Mouse (Mus musculus) cortical plate, adult 2 months (tissue): Measurements from ENCODE around the gene Mmrn2. TPM values are rescaled to one million over a fixed set of nuclear protein-coding genes. Genes with fewer than 3 reads are reported as not detected.
A peak's percentile ranks its signal among the peaks of the same experiment; 100 is the strongest.
"Not testable (repeated sequence)": the region's sequence is repeated elsewhere in the genome, so short reads cannot be mapped to it uniquely, and the experiment has no call there.

ENCODE experiments used
- H3K27ac ChIP-seq: fragments of 200-500 bp; 2 replicates; pipeline ENCODE4 v1.5.1; 2012; ENCODE audit warnings: low read length, control low read depth, inconsistent platforms; ENCODE audit not compliant: insufficient read depth
- H3K4me1 ChIP-seq: fragments of 200-500 bp; 2 replicates; pipeline ENCODE4 v1.6.1; 2011; ENCODE audit warnings: low read length; ENCODE audit not compliant: control insufficient read depth, insufficient read depth
- H3K4me3 ChIP-seq: fragments of 200-500 bp; 2 replicates; pipeline ENCODE4 v1.5.1; 2011; ENCODE audit warnings: mild to moderate bottlenecking, low read length, control low read depth; ENCODE audit not compliant: insufficient read depth
- CTCF ChIP-seq: fragments of 200-500 bp; IDR thresholded peaks from 2 replicates; pipeline ENCODE4 v1.5.1; 2011; ENCODE audit warnings: mild to moderate bottlenecking, control low read depth, low read length; ENCODE audit not compliant: insufficient read depth; ENCODE audit errors: extremely low read depth
- POLR2A ChIP-seq: fragments of 200-500 bp; IDR thresholded peaks from 2 replicates; pipeline ENCODE4 v1.6.1; 2011; ENCODE audit warnings: mild to moderate bottlenecking, low read length, control low read depth; ENCODE audit not compliant: insufficient read depth; ENCODE audit errors: extremely low read depth
- polyA plus RNA-seq: library from polyadenylated mRNA; depleted of rRNA; stranded (reverse); fragments of >200 nt; gene quantifications from 2 replicates; pipeline ENCODE4 v1.2.3, GENCODE M21; 2012

Mmrn2 gene
- polyA plus RNA-seq, 1 experiment = 3.2 TPM

DNA sequence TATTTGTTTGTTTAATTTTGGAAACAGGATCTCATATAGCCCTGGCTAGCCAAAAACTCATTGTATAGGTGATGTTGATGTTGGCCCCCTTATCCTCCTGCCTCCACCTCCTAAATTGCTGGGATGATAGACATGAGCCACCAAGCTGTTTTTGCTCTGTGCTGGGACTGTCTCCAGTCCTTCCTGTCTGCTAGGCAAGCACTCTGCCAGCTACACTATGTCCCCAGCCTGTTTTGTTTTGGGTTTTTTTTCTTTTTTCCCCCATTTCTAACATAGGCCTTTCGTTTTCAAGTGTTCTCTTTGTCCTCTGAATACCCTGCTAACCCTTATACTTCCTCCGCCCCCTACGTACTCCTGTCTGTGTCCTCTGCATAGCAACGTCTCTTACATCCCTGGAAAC, 18.0 kb downstream of the Mmrn2 start:
- Histone ChIP-seq H3K4me3 (no peak overlapping the region), H3K27ac (no peak overlapping the region), H3K4me1 (no peaks in the 10 kb centered on the region)
- no peak for TF ChIP-seq POLR2A
- no peak for TF ChIP-seq CTCF

DNA sequence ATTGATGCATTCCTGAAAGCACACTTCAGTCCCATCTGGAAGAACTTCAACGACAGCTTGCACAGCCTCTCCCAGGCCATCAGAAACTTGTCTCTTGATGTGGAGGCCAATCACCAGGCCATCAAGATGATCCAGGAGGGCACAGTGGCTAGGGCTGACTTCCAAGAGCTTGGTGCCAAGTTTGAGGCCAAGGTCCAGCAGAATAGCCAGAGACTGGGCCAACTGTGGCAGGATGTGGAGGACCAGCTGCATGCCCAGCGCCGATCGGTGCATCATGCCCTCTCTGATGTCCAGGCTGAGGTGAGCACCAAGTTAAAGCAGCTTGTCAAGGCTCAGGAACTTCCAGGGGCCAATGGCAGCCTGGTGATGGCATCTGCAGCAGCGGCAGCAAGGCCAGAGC, 22.6 kb downstream of the Mmrn2 start:
- Histone ChIP-seq H3K27ac (no peak overlapping the region), H3K4me1 (no peaks in the 10 kb centered on the region), H3K4me3 (no peak overlapping the region)
- TF ChIP-seq CTCF (no peak), POLR2A (no peak)

DNA sequence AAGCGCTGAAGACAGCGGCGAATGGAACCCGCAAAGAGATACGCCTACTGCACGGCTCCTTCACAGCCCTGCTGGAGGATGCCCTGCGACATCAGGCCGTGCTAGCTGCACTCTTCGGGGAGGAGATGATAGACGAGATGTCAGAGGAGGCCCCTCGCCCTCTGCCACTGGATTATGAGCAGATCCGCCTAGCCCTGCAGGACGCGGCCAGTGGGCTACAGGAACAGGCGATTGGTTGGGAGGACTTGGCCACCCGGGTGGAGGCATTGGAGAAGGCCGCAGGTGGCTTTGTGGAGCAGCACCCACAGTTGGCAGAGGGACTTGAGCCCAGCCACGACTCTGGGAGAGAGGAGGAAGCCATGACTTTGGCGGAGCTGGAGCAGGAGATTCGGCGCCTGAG, 23.6 kb downstream of the Mmrn2 start:
- no peaks in the 10 kb centered on the region for H3K4me1 ChIP-seq
- no peak overlapping the region for H3K4me3 ChIP-seq
- no peak overlapping the region for H3K27ac ChIP-seq
- TF ChIP-seq CTCF (no peak), POLR2A (no peak)

DNA sequence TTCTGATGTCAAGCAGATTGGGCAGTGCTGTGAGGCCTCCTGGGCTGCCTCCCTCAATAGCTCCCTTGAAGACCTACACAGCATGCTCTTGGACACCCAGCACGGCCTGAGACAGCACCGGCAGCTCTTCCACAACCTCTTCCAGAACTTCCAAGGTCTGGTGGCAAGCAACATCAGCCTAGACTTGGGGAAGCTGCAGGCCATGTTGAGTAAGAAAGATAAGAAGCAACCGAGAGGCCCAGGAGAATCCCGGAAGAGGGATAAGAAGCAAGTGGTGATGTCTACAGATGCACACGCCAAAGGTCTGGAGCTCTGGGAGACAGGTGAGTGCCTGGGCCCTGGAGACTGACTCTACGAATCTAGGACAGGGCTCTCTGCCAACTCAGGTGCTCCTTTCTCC, 24.0 kb downstream of the Mmrn2 start:
- TF ChIP-seq POLR2A = no peak
- no peak for TF ChIP-seq CTCF
- no peak overlapping the region for H3K4me3 ChIP-seq

DNA sequence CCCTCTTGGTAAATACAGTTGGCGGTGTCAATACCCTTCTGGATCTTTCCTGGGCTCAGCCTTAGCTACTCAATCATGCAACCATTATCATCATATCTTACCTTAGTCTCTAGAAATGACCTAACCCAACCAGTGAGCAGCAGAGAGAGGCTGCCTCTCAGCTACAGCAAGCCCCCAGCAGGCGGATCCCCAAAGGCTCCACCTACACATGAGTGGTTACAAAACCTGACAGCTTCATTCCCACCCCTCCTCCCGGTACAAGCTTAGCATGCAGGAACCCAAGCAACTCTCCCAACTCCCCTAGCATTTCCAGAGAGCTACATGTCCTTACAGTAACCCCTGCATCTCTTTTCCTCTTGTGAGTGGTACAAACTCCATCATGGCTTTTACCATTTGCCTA, 24.8 kb downstream of the Mmrn2 start:
- Histone ChIP-seq H3K4me3 (no peak overlapping the region), H3K4me1 (no peaks in the 10 kb centered on the region), H3K27ac (no peak overlapping the region)
- TF ChIP-seq CTCF (no peak), POLR2A (no peak)

More for the DNA sequence above, 24.0 kb downstream of the Mmrn2 start:
- H3K4me1 ChIP-seq = no peaks in the 10 kb centered on the region
- no peak overlapping the region for H3K27ac ChIP-seq

DNA sequence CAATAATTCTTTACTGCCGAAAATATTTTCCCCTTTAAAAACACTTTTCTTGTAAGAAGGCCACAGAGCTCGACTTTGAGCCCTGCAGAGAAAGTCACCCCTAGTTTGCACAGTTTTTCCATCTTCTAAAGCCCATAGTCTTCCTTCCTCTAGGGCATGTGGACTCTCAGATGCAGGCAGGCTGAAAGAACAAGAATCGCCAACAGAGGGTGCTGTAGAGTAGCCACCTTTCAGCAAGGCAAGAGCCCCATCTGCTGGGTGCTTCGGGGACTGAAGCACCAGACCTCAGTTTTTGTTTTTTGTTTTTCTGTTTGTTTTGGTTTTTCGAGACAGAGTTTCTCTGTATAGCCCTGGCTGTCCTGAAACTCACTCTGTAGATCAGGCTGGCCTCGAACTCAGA, 25.9 kb downstream of the Mmrn2 start:
- no peak for TF ChIP-seq POLR2A
- peak; percentile 99 for TF ChIP-seq CTCF
- no peak overlapping the region for H3K4me3 ChIP-seq
- no peaks in the 10 kb centered on the region for H3K4me1 ChIP-seq
- H3K27ac ChIP-seq = no peak overlapping the region

DNA sequence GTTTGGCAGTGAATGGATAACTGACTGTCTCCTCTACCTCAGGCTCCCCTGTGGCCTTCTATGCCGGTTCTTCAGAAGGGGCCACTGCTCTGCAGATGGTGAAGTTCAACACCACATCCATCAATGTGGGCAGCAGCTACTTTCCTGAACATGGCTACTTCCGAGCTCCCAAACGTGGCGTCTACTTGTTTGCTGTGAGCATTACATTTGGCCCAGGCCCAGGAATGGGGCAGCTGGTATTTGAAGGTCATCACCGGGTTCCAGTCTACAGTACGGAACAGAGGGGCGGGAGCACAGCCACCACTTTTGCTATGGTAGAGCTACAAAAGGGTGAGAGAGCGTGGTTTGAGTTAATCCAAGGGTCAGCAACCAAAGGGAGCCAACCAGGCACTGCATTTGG, 27.6 kb downstream of the Mmrn2 start:
- Histone ChIP-seq H3K4me1 (no peaks in the 10 kb centered on the region), H3K4me3 (no peak overlapping the region), H3K27ac (no peak overlapping the region)
- TF ChIP-seq CTCF (no peak), POLR2A (no peak)

DNA sequence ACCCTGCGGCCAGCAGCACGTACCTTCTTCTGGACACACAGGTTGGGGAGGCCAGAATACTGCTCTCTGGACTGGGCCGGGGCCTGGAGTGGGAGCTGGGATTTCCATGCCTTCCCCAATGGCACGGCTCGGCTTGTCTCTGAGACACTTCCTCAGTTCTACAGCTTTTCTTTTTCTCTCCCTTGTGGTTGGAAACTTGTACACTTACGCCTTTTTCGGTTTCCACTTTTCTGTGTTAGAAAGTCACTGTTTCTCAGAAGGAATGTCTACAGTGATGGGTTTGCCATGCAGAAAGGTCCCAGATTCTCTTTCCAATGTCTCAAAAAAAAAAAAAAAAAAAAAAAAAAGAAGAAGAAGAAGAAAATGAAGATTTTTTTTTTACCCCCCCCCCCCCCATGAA, 28.2 kb downstream of the Mmrn2 start:
- H3K4me3 ChIP-seq = no peak overlapping the region
- TF ChIP-seq CTCF (no peak), POLR2A (no peak)
- no peaks in the 10 kb centered on the region for H3K4me1 ChIP-seq
- H3K27ac ChIP-seq = no peak overlapping the region

DNA sequence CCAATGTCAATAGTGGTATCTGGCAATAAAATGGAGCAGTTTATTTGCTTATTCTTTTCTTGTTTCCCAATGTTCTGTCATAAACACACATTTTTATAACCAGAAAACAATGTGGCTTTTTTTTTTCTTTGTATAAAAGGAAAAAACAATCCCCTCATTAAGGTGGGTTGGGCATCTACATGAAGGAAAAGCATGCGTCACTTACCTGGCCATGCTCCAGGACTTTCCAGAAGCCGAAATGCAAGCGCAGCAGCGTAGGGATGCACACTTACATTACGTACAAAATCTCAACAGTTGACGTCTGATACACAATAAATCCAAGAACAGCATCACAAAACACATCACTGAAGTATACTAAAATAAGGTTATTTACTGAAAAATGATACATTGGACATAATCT, 35.5 kb downstream of the Mmrn2 start:
- Histone ChIP-seq H3K4me1 (no peaks in the 10 kb centered on the region), H3K27ac (no peak overlapping the region), H3K4me3 (no peak overlapping the region)
- no peak for TF ChIP-seq POLR2A
- no peak for TF ChIP-seq CTCF

DNA sequence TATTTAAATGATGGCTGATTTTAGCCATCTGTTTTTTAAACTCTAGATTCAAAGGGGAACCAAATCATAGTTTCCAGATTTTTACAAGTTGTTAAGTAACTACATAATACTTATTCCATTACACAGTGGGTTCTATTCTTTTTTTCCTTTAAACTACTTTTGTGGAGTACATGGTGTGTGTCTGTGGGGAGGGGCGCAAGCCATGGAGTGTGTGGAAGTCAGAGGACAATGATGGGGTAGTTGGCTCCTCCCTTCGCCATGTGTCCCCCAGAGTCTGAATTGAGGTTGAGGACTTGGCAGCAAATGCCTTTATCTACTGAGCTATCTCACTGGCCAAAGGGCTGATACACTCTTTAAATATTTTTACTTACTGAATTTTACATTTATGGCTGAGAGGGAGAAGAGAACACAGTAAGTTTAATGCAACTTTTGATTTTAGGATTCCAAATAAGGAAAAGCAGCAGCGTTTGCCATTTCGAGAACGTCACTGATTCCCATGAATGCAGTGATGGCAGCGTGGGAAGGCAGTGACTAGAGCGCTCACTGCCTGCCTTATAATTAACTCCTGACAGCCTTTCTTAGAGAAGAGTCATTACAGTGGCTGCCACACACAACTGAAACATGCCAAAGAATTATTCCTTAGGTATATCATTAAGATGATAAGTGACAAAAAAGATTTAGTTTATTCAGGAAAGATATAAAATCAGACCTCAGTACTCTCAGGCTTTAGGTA, 37.1 kb downstream of the Mmrn2 start:
- Histone ChIP-seq H3K4me1 (no peaks in the 10 kb centered on the region), H3K27ac (no peak overlapping the region), H3K4me3 (no peak overlapping the region)
- TF ChIP-seq POLR2A = no peak
- no peak for TF ChIP-seq CTCF

DNA sequence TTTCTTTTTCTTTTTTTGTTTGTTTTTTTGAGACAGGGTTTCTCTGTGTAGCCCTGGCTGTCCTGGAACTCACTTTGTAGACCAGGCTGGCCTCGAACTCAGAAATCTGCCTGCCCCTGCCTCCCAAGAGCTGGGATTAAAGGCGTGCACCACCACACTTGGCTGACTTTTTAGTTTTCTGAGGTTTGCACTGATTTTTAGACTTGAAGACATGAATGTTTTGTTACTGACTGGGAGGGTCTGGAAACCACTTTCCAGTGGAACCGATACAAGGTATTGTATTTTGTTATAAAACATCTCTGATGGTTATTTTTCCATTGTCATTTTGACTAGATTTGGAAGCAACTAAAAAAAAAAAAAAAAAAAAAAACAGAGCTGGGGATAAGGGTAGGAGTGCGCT, 41.7 kb downstream of the Mmrn2 start:
- not testable (repeated sequence) for H3K27ac ChIP-seq, H3K4me1 ChIP-seq, H3K4me3 ChIP-seq
